In the genomic region with DNA sequence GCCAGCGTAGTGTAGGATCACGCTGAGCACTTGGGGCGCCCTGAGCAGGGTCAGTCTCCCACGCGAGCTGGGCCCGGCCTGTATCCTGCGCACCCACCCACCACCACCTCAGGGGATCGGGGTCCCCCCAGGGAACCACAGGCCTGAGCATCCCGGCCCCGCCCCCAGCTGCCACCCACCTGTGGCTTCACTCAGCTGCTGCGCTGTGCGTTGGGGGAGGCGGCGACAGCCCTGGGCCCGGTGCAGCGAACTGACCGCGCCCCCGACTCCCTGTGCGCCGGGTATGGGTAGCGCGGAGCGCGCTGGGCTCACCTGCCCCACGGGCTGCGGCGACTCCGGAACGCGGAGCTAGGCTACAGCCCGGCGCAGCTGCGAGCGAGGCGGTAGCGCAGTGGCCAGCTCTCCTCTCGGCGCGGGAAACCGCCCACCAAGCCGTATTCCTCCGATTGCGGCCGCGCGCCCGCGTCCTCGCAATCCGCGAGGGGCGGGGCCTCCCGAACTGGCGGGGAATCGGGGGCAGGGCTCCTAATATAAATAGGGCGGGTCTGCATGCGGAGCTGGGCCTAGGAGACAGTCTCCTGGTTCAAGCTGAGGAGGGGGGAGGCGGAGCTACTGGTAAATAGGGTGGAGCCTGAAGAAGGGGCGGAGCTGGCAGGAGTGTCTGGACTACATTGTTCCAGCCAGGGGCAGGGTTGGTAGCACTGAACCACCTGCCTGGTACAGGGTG, we compare ENCODE assay signal across 8 mouse cellular contexts. TPM values are rescaled to one million over a fixed set of nuclear protein-coding genes. Genes with fewer than 3 reads are reported as not detected.
A peak's percentile ranks its signal among the peaks of the same experiment; 100 is the strongest.
DNase-seq lines count a peak whose midpoint lies in the region; ATAC-seq lines count a peak whose summit lies in the region.

A gene (minus strand): TSS at position 448 of the 727 bp plus-strand sequence.

- peaks cover 56% of the 10 kb centered on the region for H3K27me3 ChIP-seq in heart, embryonic 12.5 days (replicated peaks)
- H3K27me3 ChIP-seq in kidney, embryonic 16.5 days (ENCODE audit: insufficient read depth, low read length), result peaks cover 22% of the 10 kb centered on the region
- peaks cover 10% of the 10 kb centered on the region for H3K27me3 ChIP-seq in midbrain, embryonic 16.5 days (ENCODE audit: control insufficient read depth, insufficient read depth, low read depth, low read length)

- H3K9me3 ChIP-seq in heart, embryonic 12.5 days (replicated peaks), result no peaks in the 10 kb centered on the region
- H3K9me3 ChIP-seq in kidney, embryonic 16.5 days (ENCODE audit: low read length), result no peaks in the 10 kb centered on the region
- H3K9me3 ChIP-seq in midbrain, embryonic 16.5 days (replicated peaks; ENCODE audit: control insufficient read depth, low read length, poor library complexity, severe bottlenecking), result no peaks in the 10 kb centered on the region

- no peak within 1 kb of the TSS for H3K27ac ChIP-seq in heart, embryonic 12.5 days (ENCODE audit: poor library complexity, severe bottlenecking)
- no peak within 1 kb of the TSS for H3K27ac ChIP-seq in kidney, embryonic 16.5 days (ENCODE audit: low read length)
- peak within 1 kb of the TSS; percentile 34; the same call in 1 of the 2 replicates for H3K27ac ChIP-seq in midbrain, embryonic 16.5 days (ENCODE audit: low read length)

- peaks cover 21% of the 10 kb centered on the region for H3K4me1 ChIP-seq in heart, embryonic 12.5 days (replicated peaks)
- peaks cover 22% of the 10 kb centered on the region for H3K4me1 ChIP-seq in kidney, embryonic 16.5 days (ENCODE audit: insufficient read depth, low read length)
- peaks cover 25% of the 10 kb centered on the region for H3K4me1 ChIP-seq in midbrain, embryonic 16.5 days (ENCODE audit: control insufficient read depth, insufficient read depth, low read length)

- peak within 1 kb of the TSS; percentile 94 for H3K4me2 ChIP-seq in heart, embryonic 12.5 days
- peak within 1 kb of the TSS; percentile 98 for H3K4me2 ChIP-seq in kidney, embryonic 16.5 days (replicated peaks; ENCODE audit: low read depth, low read length)
- H3K4me2 ChIP-seq in midbrain, embryonic 16.5 days (ENCODE audit: low read length), result peak within 1 kb of the TSS; percentile 67

- ATAC-seq in heart, embryonic 12.5 days (ENCODE audit: insufficient number of reproducible peaks, low FRiP score), result peak; percentile 61
- ATAC-seq in kidney, embryonic 16.5 days (ENCODE audit: low FRiP score, low TSS enrichment), result peak; percentile 83
- ATAC-seq in midbrain, embryonic 16.5 days, result peak; percentile 91

- H3K4me3 ChIP-seq in heart, embryonic 12.5 days, result peak within 1 kb of the TSS; percentile 59
- H3K4me3 ChIP-seq in kidney, embryonic 16.5 days (ENCODE audit: low read length), result peak within 1 kb of the TSS; percentile 61
- peak within 1 kb of the TSS; percentile 61 for H3K4me3 ChIP-seq in midbrain, embryonic 16.5 days (ENCODE audit: low read depth, low read length)

- peak within 1 kb of the TSS; percentile 62 for H3K9ac ChIP-seq in heart, embryonic 12.5 days
- H3K9ac ChIP-seq in kidney, embryonic 16.5 days (replicated peaks; ENCODE audit: low read length), result peak within 1 kb of the TSS; percentile 72
- peak within 1 kb of the TSS; percentile 69 for H3K9ac ChIP-seq in midbrain, embryonic 16.5 days (ENCODE audit: low read depth, low read length)

- DNase-seq in A20 (ENCODE audit: low read depth, low spot score) (peak; percentile 65), liver (peak; percentile 71)
- peak; percentile 66 for DNase-seq in adrenal gland, postnatal 10 days
- peak; percentile 83 for DNase-seq in embryo, embryonic 9.5 days (ENCODE audit: extremely low spot score)
- peak; percentile 83 for DNase-seq in testis, postnatal 10 days (ENCODE audit: low spot score)

- WGBS in heart, embryonic 12.5 days, result under 1% methylated on average over 59 of the region's 60 CpGs
- under 1% methylated on average over 51 of the region's 60 CpGs for whole genome bisulfite sequencing in kidney, embryonic 16.5 days
- WGBS in midbrain, embryonic 16.5 days, result under 1% methylated on average over 54 of the region's 60 CpGs

- H3K36me3 ChIP-seq in heart, embryonic 12.5 days, result no peaks in the 10 kb centered on the region
- no peaks in the 10 kb centered on the region for H3K36me3 ChIP-seq in kidney, embryonic 16.5 days (ENCODE audit: insufficient read depth, low read length)
- no peaks in the 10 kb centered on the region for H3K36me3 ChIP-seq in midbrain, embryonic 16.5 days (ENCODE audit: control insufficient read depth, insufficient read depth, low read length)

RNA-seq across cellular contexts. Expression of the gene that starts here (rescaled TPM):
- under 1 TPM; 0.21 TPM for total RNA-seq in adrenal gland, postnatal 10 days (2021)
- not detected in 2 replicates for polyA plus RNA-seq in heart, embryonic 12.5 days (2016; fragmentation: Nextera tagmentation; extraction: Ambion mirVana)
- polyA plus RNA-seq in kidney, embryonic 16.5 days (2015; fragmentation: Nextera tagmentation; extraction: Ambion mirVana), result 0.04 TPM in 2 replicates
- polyA plus RNA-seq in midbrain, embryonic 16.5 days (2015; fragmentation: Nextera tagmentation; extraction: Ambion mirVana), result 0.66 and 0.95 TPM in 2 replicates

Comparison
In these comparisons a context has a peak if more than half of its experiments do, and no peak if none do; other contexts are left out.
1. Peak in DNase-seq in adrenal gland, postnatal 10 days; RNA of the gene not detected or under 1 TPM.
2. Peak in ATAC-seq, H3K4me3 ChIP-seq, H3K9ac ChIP-seq and H3K4me2 ChIP-seq in heart, embryonic 12.5 days; RNA of the gene not detected or under 1 TPM.
3. Peak in ATAC-seq, H3K4me3 ChIP-seq, H3K9ac ChIP-seq and H3K4me2 ChIP-seq in kidney, embryonic 16.5 days; RNA of the gene not detected or under 1 TPM.
4. Peak in ATAC-seq, H3K4me3 ChIP-seq, H3K27ac ChIP-seq, H3K9ac ChIP-seq and H3K4me2 ChIP-seq in midbrain, embryonic 16.5 days; RNA of the gene not detected or under 1 TPM.